Mouse (Mus musculus): ENCODE results near the gene Fam57b.

DNA sequence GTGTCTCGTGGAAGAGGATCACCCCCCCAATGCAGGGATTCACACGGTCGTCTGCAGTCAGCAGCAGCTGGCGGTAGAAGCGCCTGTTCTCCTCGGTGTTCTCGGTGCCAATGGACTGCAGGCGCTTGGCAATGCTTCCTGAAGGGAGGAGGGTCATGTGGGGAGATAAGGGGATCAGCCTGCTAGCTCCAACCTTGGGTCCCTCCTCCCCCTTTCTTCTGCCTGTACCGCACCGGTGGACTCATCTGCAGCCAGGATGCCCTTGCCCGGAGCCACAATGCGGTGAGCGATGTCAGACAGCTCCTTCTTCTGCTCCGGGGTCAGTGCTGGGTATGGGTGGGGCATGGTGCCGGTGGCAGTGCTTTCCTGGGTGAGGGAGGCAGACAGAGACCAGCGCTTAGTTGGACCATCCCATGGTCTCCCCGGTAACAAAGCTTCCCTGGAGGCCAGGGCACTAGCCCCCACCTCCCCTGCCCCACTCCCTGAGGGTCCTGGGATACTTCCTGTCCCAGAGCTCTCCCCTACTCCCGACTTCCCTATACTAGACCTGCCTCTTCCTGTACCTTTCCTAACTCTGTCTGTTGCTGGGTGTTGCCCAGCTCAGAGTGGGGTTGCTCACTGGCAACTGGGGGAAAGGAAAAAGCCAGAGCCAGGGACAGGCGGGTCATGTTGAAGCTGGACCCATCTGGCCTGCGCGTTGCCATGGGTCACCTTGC, at the start of gene Fam57b:
- no peak for TF ChIP-seq CTCF (IDR thresholded peaks at IDR 0.05; ENCODE audit: control insufficient read depth, insufficient read depth, insufficient replicate concordance, low read depth, low read length)
- peak; percentile 40; the same call in 1 of the 2 replicates for TF ChIP-seq POLR2A (IDR thresholded peaks at IDR 0.05; ENCODE audit: control insufficient read depth, low read depth, low read length)

Data from testis, adult 2 months (tissue).